Mouse (Mus musculus): ENCODE measurements at regions not wholly inside any gene's neighbourhood (a gene's known extent, or its start where the extent isn't known, plus 50 kb on each side); places are given as distances from the start of the nearest gene placed in this dataset.
"Not testable (repeated sequence)": the region's sequence is repeated elsewhere in the genome, so short reads cannot be mapped to it uniquely, and the experiment has no call there.

GRCm38 (mm10) chr8:57028096-57028495 is 292.7 kb upstream of the Hand2 start:
- TF ChIP-seq CTCF (IDR thresholded peaks at IDR 0.05; ENCODE audit: low read depth, low read length); POLR2A (IDR thresholded peaks at IDR 0.05; ENCODE audit: extremely low read depth, insufficient read depth, low read length): not testable (repeated sequence)
